11 mouse cellular contexts compared by ENCODE assay signal in genomic region chr4:88872691-88873090, GRCm38 (mm10). TPM values are rescaled to one million over a fixed set of nuclear protein-coding genes. Genes with fewer than 3 reads are reported as not detected.
DNase-seq lines count a peak whose midpoint lies in the region; ATAC-seq and TF ChIP-seq lines count a peak whose summit lies in the region.
"Had no signal": no experiment of that assay in that cellular context is flagged by ENCODE, and none has a peak within 500 bp of the region (broad histone marks: within the 10 kb centered on the region; RNA-seq: fewer than 3 reads in every experiment).

No protein-coding gene starts in this region.

- H3K9me3 ChIP-seq in stomach, postnatal 0 days (ENCODE audit: control insufficient read depth, low read length), result no peaks in the 10 kb centered on the region
- H3K9me3 ChIP-seq: lung, embryonic 15.5 days had no signal

- H3K27ac ChIP-seq in cerebellum, adult 2 months (ENCODE audit: insufficient read depth, low read length), result no peak overlapping the region
- no peak overlapping the region for H3K27ac ChIP-seq in stomach, postnatal 0 days (replicated peaks)
- H3K27ac ChIP-seq: lung, embryonic 15.5 days had no signal

- 2% methylated on average over 2 of the region's 2 CpGs for WGBS in cerebellum, adult 2 months
- 0% methylated on average over 2 of the region's 2 CpGs for WGBS in stomach, postnatal 0 days

- no peaks in the 10 kb centered on the region for H3K36me3 ChIP-seq in stomach, postnatal 0 days (ENCODE audit: control insufficient read depth, insufficient read depth, low read length)
- H3K36me3 ChIP-seq: lung, embryonic 15.5 days had no signal

- H3K9ac ChIP-seq in stomach, postnatal 0 days (ENCODE audit: low read length), result no peak overlapping the region
- H3K9ac ChIP-seq: lung, embryonic 15.5 days had no signal

- TF ChIP-seq CTCF in cerebellum, adult 2 months (IDR thresholded peaks at IDR 0.05; ENCODE audit: borderline replicate concordance, insufficient read depth, low read depth, low read length), result peak; percentile 21; the same call in 1 of the 2 replicates
- TF ChIP-seq CTCF in stomach, postnatal 0 days (IDR thresholded peaks at IDR 0.05; ENCODE audit: low read depth), result peak; percentile 86

- H3K27me3 ChIP-seq in cerebellum, adult 2 months (ENCODE audit: control insufficient read depth, insufficient read depth, low read length), result no peaks in the 10 kb centered on the region
- H3K27me3 ChIP-seq in stomach, postnatal 0 days (ENCODE audit: control insufficient read depth, insufficient read depth, low read length), result no peaks in the 10 kb centered on the region

- no peak for ATAC-seq in stomach, postnatal 0 days (ENCODE audit: low FRiP score, low TSS enrichment)

- no peak overlapping the region for H3K4me3 ChIP-seq in cerebellum, adult 2 months (replicated peaks; ENCODE audit: insufficient read depth, low read depth, low read length)
- no peak overlapping the region for H3K4me3 ChIP-seq in stomach, postnatal 0 days (ENCODE audit: low read depth, low read length)
- H3K4me3 ChIP-seq: lung, embryonic 15.5 days had no signal

- no peaks in the 10 kb centered on the region for H3K4me1 ChIP-seq in cerebellum, adult 2 months (ENCODE audit: control insufficient read depth, insufficient read depth, low read length)
- H3K4me1 ChIP-seq in stomach, postnatal 0 days (replicated peaks; ENCODE audit: control insufficient read depth, insufficient read depth), result 0 out of 2 replicates have a peak, but pooled peaks cover 3% of the 10 kb centered on the region

- DNase-seq in cerebellum, adult 2 months, result peak in 1 of 2 experiments; percentile 14
- no peak for DNase-seq in cerebellum, adult 11 months
- DNase-seq in kidney, postnatal 36 days, result peak; percentile 37 to 43
- DNase-seq in kidney, adult 8-10 months, result no peak
- peak; percentile 29 to 42 for DNase-seq in B cell, adult 2 months
- peak; percentile 30 for DNase-seq in embryo, embryonic 11.5 days (ENCODE audit: low read depth, low spot score)
- DNase-seq in stomach, postnatal 0 days (ENCODE audit: low spot score), result no peak
- DNase-seq in right cerebral cortex, postnatal 25 days, result no peak

- no peak for TF ChIP-seq EP300 in stomach, postnatal 0 days (optimal IDR thresholded peaks at IDR 0.05)

- TF ChIP-seq POLR2A in cerebellum, adult 2 months (IDR thresholded peaks at IDR 0.05; ENCODE audit: borderline replicate concordance, insufficient read depth, low read length), result no peak

- H3K4me2 ChIP-seq in stomach, postnatal 0 days (replicated peaks; ENCODE audit: low read depth), result no peak overlapping the region
- H3K4me2 ChIP-seq: lung, embryonic 15.5 days had no signal

RNA-seq across cellular contexts. Expression of gene Ifne, which starts 7.3 kb away (rescaled TPM):
- not detected in 2 replicates for polyA plus RNA-seq in cerebellum, adult 2 months (2012; rRNA removed)
- polyA plus RNA-seq in stomach, postnatal 0 days (2015; fragmentation: Nextera tagmentation; extraction: Ambion mirVana), result 0.85 and 1.1 TPM in 2 replicates
- polyA plus RNA-seq: gonadal fat pad, adult 2 months; lung, embryonic 15.5 days; stomach, embryonic 16.5 days had no signal

RNA-seq across cellular contexts. Expression of gene Ifna1, which starts 22.8 kb away (rescaled TPM):
- polyA plus RNA-seq in cerebellum, adult 2 months (2012; rRNA removed), result not detected in 2 replicates
- not detected in 2 replicates for polyA plus RNA-seq in stomach, postnatal 0 days (2015; fragmentation: Nextera tagmentation; extraction: Ambion mirVana)
- polyA plus RNA-seq: gonadal fat pad, adult 2 months; lung, embryonic 15.5 days; stomach, embryonic 16.5 days had no signal

RNA-seq across cellular contexts. Expression of gene Ifna4, which starts 31.0 kb away (rescaled TPM):
- polyA plus RNA-seq in cerebellum, adult 2 months (2012; rRNA removed), result not detected in 2 replicates
- not detected in 2 replicates for polyA plus RNA-seq in stomach, postnatal 0 days (2015; fragmentation: Nextera tagmentation; extraction: Ambion mirVana)
- polyA plus RNA-seq: gonadal fat pad, adult 2 months; lung, embryonic 15.5 days; stomach, embryonic 16.5 days had no signal

RNA-seq across cellular contexts. Expression of gene Ifna5, which starts 37.4 kb away (rescaled TPM):
- not detected in 2 replicates for polyA plus RNA-seq in cerebellum, adult 2 months (2012; rRNA removed)
- polyA plus RNA-seq in stomach, postnatal 0 days (2015; fragmentation: Nextera tagmentation; extraction: Ambion mirVana), result not detected in 2 replicates
- polyA plus RNA-seq: gonadal fat pad, adult 2 months; lung, embryonic 15.5 days; stomach, embryonic 16.5 days had no signal

RNA-seq across cellular contexts. Expression of gene Ifna6, which starts 45.5 kb away (rescaled TPM):
- polyA plus RNA-seq in cerebellum, adult 2 months (2012; rRNA removed), result not detected in 2 replicates
- polyA plus RNA-seq in stomach, postnatal 0 days (2015; fragmentation: Nextera tagmentation; extraction: Ambion mirVana), result not detected in 2 replicates
- polyA plus RNA-seq: gonadal fat pad, adult 2 months; lung, embryonic 15.5 days; stomach, embryonic 16.5 days had no signal

Comparison
In these comparisons a context has a peak if more than half of its experiments do, and no peak if none do; other contexts are left out.
1. DNase-seq: peak in kidney, postnatal 36 days (2 of 2), B cell, adult 2 months (2 of 2) and embryo, embryonic 11.5 days (single experiment); none in cerebellum, adult 11 months (single experiment), kidney, adult 8-10 months (0 of 2), stomach, postnatal 0 days (single experiment) and right cerebral cortex, postnatal 25 days (single experiment).